ENCODE assay signal across 22 mouse cellular contexts in genomic region chr3:65933726-65934125, GRCm38 (mm10). TPM values are rescaled to one million over a fixed set of nuclear protein-coding genes. Genes with fewer than 3 reads are reported as not detected.
DNase-seq lines count a peak whose midpoint lies in the region; ATAC-seq and TF ChIP-seq lines count a peak whose summit lies in the region.
"Had no signal": no experiment of that assay in that cellular context is flagged by ENCODE, and none has a peak within 500 bp of the region (broad histone marks: within the 10 kb centered on the region; RNA-seq: fewer than 3 reads in every experiment).

No protein-coding gene starts in this region.

- H3K27ac ChIP-seq in liver, adult 2 months (replicated peaks; ENCODE audit: insufficient read depth, low read depth, low read length) = no peak overlapping the region
- no peak overlapping the region for H3K27ac ChIP-seq in liver, embryonic 12.5 days
- H3K27ac ChIP-seq: embryonic facial prominence, embryonic 15.5 days; gastrocnemius, adult 2 months; hindbrain, embryonic 14.5 days; intestine, embryonic 15.5 days; liver, embryonic 13.5 days; neural tube, embryonic 15.5 days; stomach, postnatal 0 days had no signal

- peaks cover 10% of the 10 kb centered on the region for H3K4me1 ChIP-seq in liver, adult 2 months (ENCODE audit: control insufficient read depth, insufficient read depth, low read length)
- H3K4me1 ChIP-seq in liver, embryonic 12.5 days = peaks cover 16% of the 10 kb centered on the region

- 25% methylated on average over 4 of the region's 4 CpGs for WGBS in liver, adult 2 months
- WGBS in liver, embryonic 12.5 days (ENCODE audit: insufficient replicate concordance) = 65% methylated on average over 4 of the region's 4 CpGs

- no peaks in the 10 kb centered on the region for H3K9me3 ChIP-seq in liver, embryonic 12.5 days (replicated peaks)
- H3K9me3 ChIP-seq: embryonic facial prominence, embryonic 15.5 days; G1E; intestine, embryonic 15.5 days; liver, embryonic 13.5 days; neural tube, embryonic 15.5 days had no signal

- TF ChIP-seq POLR2A in liver, adult 2 months (IDR thresholded peaks at IDR 0.05; ENCODE audit: extremely low read depth, insufficient read depth, low read length) = no peak

- peak; percentile 63 to 70 for DNase-seq in cerebellum, postnatal 14 days
- DNase-seq in heart, postnatal 36 days = peak; percentile 33 to 38
- no peak for DNase-seq in heart, adult 11 months
- DNase-seq in liver, adult 2 months (ENCODE audit: extremely low read depth, low read depth, low spot score) = peak; percentile 70
- DNase-seq in adrenal gland, postnatal 25 days = peak; percentile 78
- no peak for DNase-seq in lung, postnatal 14 days
- DNase-seq: gastrocnemius, adult 2 months; kidney, postnatal 14 days; liver, embryonic 13.5 days; lung, embryonic 14.5 days; lung, postnatal 4 days; right cerebral cortex, postnatal 4 days had no signal

- no peaks in the 10 kb centered on the region for H3K79me2 ChIP-seq in liver, adult 2 months (ENCODE audit: control insufficient read depth, insufficient read depth, low read length)

- ATAC-seq in cerebellum, adult (ENCODE audit: insufficient number of reproducible peaks, low FRiP score, low TSS enrichment) = no peak
- no peak for ATAC-seq in liver, embryonic 12.5 days
- ATAC-seq: activated CD4-positive, CD25-positive, alpha-beta regulatory T cell, adult 4 months; intestine, embryonic 15.5 days; midbrain, embryonic 16.5 days had no signal

- no peak for TF ChIP-seq CTCF in liver, adult 2 months (IDR thresholded peaks at IDR 0.05; ENCODE audit: low read depth, low read length)

- no peak overlapping the region for H3K4me2 ChIP-seq in liver, embryonic 12.5 days
- H3K4me2 ChIP-seq: embryonic facial prominence, embryonic 15.5 days; hindbrain, embryonic 14.5 days; intestine, embryonic 15.5 days; liver, embryonic 13.5 days; lung, embryonic 14.5 days; neural tube, embryonic 15.5 days had no signal

- H3K9ac ChIP-seq in liver, adult 2 months (ENCODE audit: low read depth, low read length) = no peak overlapping the region
- H3K9ac ChIP-seq in liver, embryonic 12.5 days = no peak overlapping the region
- H3K9ac ChIP-seq: embryonic facial prominence, embryonic 15.5 days; hindbrain, embryonic 14.5 days; intestine, embryonic 15.5 days; liver, embryonic 13.5 days; lung, embryonic 14.5 days; neural tube, embryonic 15.5 days had no signal

- no peak overlapping the region for H3K4me3 ChIP-seq in liver, adult 2 months (ENCODE audit: insufficient read depth, low read depth, low read length)
- no peak overlapping the region for H3K4me3 ChIP-seq in liver, embryonic 12.5 days
- H3K4me3 ChIP-seq: embryonic facial prominence, embryonic 15.5 days; gastrocnemius, adult 2 months; intestine, embryonic 15.5 days; liver, embryonic 13.5 days; neural tube, embryonic 15.5 days had no signal

- intact Hi-C loops in heart, postnatal 36 days (cut with DNase I) = loop anchor here (5.0 kb wide), 2 partner anchors 551 to 946 kb away; no protein-coding TSS in a partner anchor

- H3K36me3 ChIP-seq in liver, adult 2 months (ENCODE audit: control insufficient read depth, insufficient read depth, low read length) = peaks cover 9% of the 10 kb centered on the region; the same call in 1 of the 2 replicates
- no peaks in the 10 kb centered on the region for H3K36me3 ChIP-seq in liver, embryonic 12.5 days
- H3K36me3 ChIP-seq: embryonic facial prominence, embryonic 15.5 days; G1E; intestine, embryonic 15.5 days; liver, embryonic 13.5 days; neural tube, embryonic 15.5 days had no signal

- no peaks in the 10 kb centered on the region for H3K27me3 ChIP-seq in liver, adult 2 months (ENCODE audit: control insufficient read depth, insufficient read depth, low read length)
- no peaks in the 10 kb centered on the region for H3K27me3 ChIP-seq in liver, embryonic 12.5 days (replicated peaks)
- H3K27me3 ChIP-seq: embryonic facial prominence, embryonic 15.5 days; intestine, embryonic 15.5 days; liver, embryonic 13.5 days; neural tube, embryonic 15.5 days had no signal

RNA-seq across cellular contexts. Expression of gene Ccnl1, which starts 24.3 kb away (rescaled TPM):
- 10 to 100 TPM; 19.2 to 21.6 TPM for total RNA-seq in heart, postnatal 36 days (2021)
- total RNA-seq in liver, adult 2 months (2014; rRNA removed) = 49.5 and 55.5 TPM in 2 replicates
- 14.0 and 20.0 TPM in 2 replicates for polyA plus RNA-seq in liver, adult 2 months (2012; rRNA removed)
- 74.5 and 74.8 TPM in 2 replicates for polyA plus RNA-seq in liver, embryonic 12.5 days (2016; fragmentation: Nextera tagmentation; extraction: Ambion mirVana)
- 97.6 and 105 TPM in 2 replicates for total RNA-seq in adrenal gland, postnatal 25 days (2021)

Comparison
In these comparisons a context has a peak if more than half of its experiments do, and no peak if none do; other contexts are left out.
1. DNase-seq: peak in cerebellum, postnatal 14 days (2 of 2), heart, postnatal 36 days (2 of 2), liver, adult 2 months (single experiment) and adrenal gland, postnatal 25 days (single experiment); none in heart, adult 11 months (single experiment) and lung, postnatal 14 days (single experiment).